Mouse (Mus musculus) C2C12 (cell line): Measurements from ENCODE around the gene Col13a1. TPM values are rescaled to one million over a fixed set of nuclear protein-coding genes. Genes with fewer than 3 reads are reported as not detected.

ENCODE experiments used
- H3K27me3 ChIP-seq: one replicate; pipeline ENCODE4 v1.6.1; 2011; ENCODE audit not compliant: control insufficient read depth, insufficient read depth, insufficient read length
- H3K36me3 ChIP-seq: one replicate; pipeline ENCODE4 v1.6.1; 2011; ENCODE audit not compliant: control insufficient read depth, insufficient read depth
- H3K4me3 ChIP-seq: one replicate; pipeline ENCODE4 v1.5.1; 2011; ENCODE audit warnings: mild to moderate bottlenecking, control low read depth; ENCODE audit not compliant: poor library complexity, insufficient read depth, severe bottlenecking
- H3K79me2 ChIP-seq: one replicate; pipeline ENCODE4 v1.6.1; 2011; ENCODE audit not compliant: control insufficient read depth, insufficient read depth
- H3K79me3 ChIP-seq: one replicate; pipeline ENCODE4 v1.6.1; 2011; ENCODE audit warnings: low read depth, control low read depth
- H3ac ChIP-seq: one replicate; pipeline ENCODE3; 2011; ENCODE audit warnings: low read depth; ENCODE audit not compliant: control insufficient read depth, insufficient read length
- CEBPB ChIP-seq: IDR thresholded peaks from one replicate; pipeline ENCODE4 v1.6.1; 2011; ENCODE audit warnings: low read depth, mild to moderate bottlenecking, control low read depth, moderate library complexity
- CTCF ChIP-seq: IDR thresholded peaks from one replicate; pipeline ENCODE4 v1.5.1; 2011; ENCODE audit not compliant: control insufficient read depth, insufficient read depth, insufficient read length
- FOSL1 ChIP-seq: IDR thresholded peaks from one replicate; pipeline ENCODE4 v1.8.0; 2011; ENCODE audit warnings: mild to moderate bottlenecking, low read length; ENCODE audit not compliant: poor library complexity, insufficient read depth, severe bottlenecking
- MAX ChIP-seq: IDR thresholded peaks from one replicate; pipeline ENCODE4 v1.6.1; 2011; ENCODE audit warnings: mild to moderate bottlenecking, control low read depth
- MYOD1 ChIP-seq: IDR thresholded peaks from one replicate; pipeline ENCODE4 v1.6.1; 2011; ENCODE audit warnings: low read depth; ENCODE audit not compliant: control insufficient read depth, insufficient read length
- MYOG ChIP-seq: IDR thresholded peaks from one replicate; pipeline ENCODE4 v1.6.1; 2011; ENCODE audit not compliant: control insufficient read depth, insufficient read length; ENCODE audit errors: extremely low read depth
- USF1 ChIP-seq: IDR thresholded peaks from one replicate; pipeline ENCODE4 v1.6.1; 2011; ENCODE audit warnings: low read depth, mild to moderate bottlenecking, control low read depth, moderate library complexity
- polyA plus RNA-seq: library from polyadenylated mRNA; unstranded; fragments of >200 nt; fragmentation: generic; extraction: Trizol; gene quantifications from one replicate; pipeline ENCODE4 v1.2.1, GENCODE M21; 2012; ENCODE audit warnings: missing spikeins

Gene Col13a1
- polyA plus RNA-seq, 1 experiment = not detected

- Histone ChIP-seq H3K4me3 (no peak overlapping the region), H3K79me2 (no peaks in the 10 kb centered on the region), H3ac (no peak overlapping the region), H3K27me3 (peaks cover 3% of the 10 kb centered on the region), H3K36me3 (no peaks in the 10 kb centered on the region), H3K79me3 (no peaks in the 10 kb centered on the region)
- TF ChIP-seq MAX (no peak), MYOG (no peak), USF1 (no peak), FOSL1 (no peak), CTCF (no peak), CEBPB (no peak), MYOD1 (no peak)
These were observed 42.4 kb downstream of the Col13a1 start for GRCm38 (mm10) chr10:61936211-61937121.

GRCm38 (mm10) chr10:61931678-61932077 lies 47.2 kb downstream of the Col13a1 start:
- H3K27me3 ChIP-seq = peaks cover 16% of the 10 kb centered on the region
- no peaks in the 10 kb centered on the region for H3K36me3 ChIP-seq
- TF ChIP-seq MAX (no peak), CEBPB (no peak), CTCF (no peak), USF1 (no peak), FOSL1 (no peak), MYOG (no peak), MYOD1 (no peak)
- no peaks in the 10 kb centered on the region for H3K79me3 ChIP-seq
- no peaks in the 10 kb centered on the region for H3K79me2 ChIP-seq
- no peak overlapping the region for H3K4me3 ChIP-seq
- no peak overlapping the region for H3ac ChIP-seq

- Histone ChIP-seq H3K4me3 (no peak overlapping the region), H3K79me2 (no peaks in the 10 kb centered on the region), H3K36me3 (no peaks in the 10 kb centered on the region), H3K79me3 (no peaks in the 10 kb centered on the region), H3ac (no peak overlapping the region), H3K27me3 (peaks cover 18% of the 10 kb centered on the region)
- TF ChIP-seq CTCF (no peak), CEBPB (no peak), FOSL1 (no peak), USF1 (no peak)
These were observed 49.0 kb downstream of the Col13a1 start for GRCm38 (mm10) chr10:61929901-61930300.

- Histone ChIP-seq H3K79me3 (no peaks in the 10 kb centered on the region), H3ac (no peak overlapping the region), H3K79me2 (no peaks in the 10 kb centered on the region), H3K4me3 (no peak overlapping the region), H3K36me3 (no peaks in the 10 kb centered on the region), H3K27me3 (peaks cover 18% of the 10 kb centered on the region)
- no peak for TF ChIP-seq FOSL1
- TF ChIP-seq MAX = no peak
- no peak for TF ChIP-seq MYOG
- TF ChIP-seq MYOD1 = no peak
- no peak for TF ChIP-seq CTCF
- TF ChIP-seq CEBPB = no peak
- TF ChIP-seq USF1 = no peak
These were observed 49.9 kb downstream of the Col13a1 start for GRCm38 (mm10) chr10:61928725-61929651.

- no peaks in the 10 kb centered on the region for H3K79me2 ChIP-seq
- H3ac ChIP-seq = no peak overlapping the region
- H3K27me3 ChIP-seq = peaks cover 18% of the 10 kb centered on the region
- no peaks in the 10 kb centered on the region for H3K36me3 ChIP-seq
- no peaks in the 10 kb centered on the region for H3K79me3 ChIP-seq
- no peak for TF ChIP-seq FOSL1
- TF ChIP-seq MYOD1 = no peak
- no peak for TF ChIP-seq CEBPB
- TF ChIP-seq CTCF = no peak
- TF ChIP-seq MAX = no peak
- no peak for TF ChIP-seq USF1
- no peak for TF ChIP-seq MYOG
- no peak overlapping the region for H3K4me3 ChIP-seq
These were observed 53.2 kb downstream of the Col13a1 start for GRCm38 (mm10) chr10:61925691-61926090.
